In genomic region chr7:121035161-121035721, GRCm38 (mm10) we compare ENCODE assay signal across 8 mouse cellular contexts. TPM values are rescaled to one million over a fixed set of nuclear protein-coding genes. Genes with fewer than 3 reads are reported as not detected.
DNase-seq lines count a peak whose midpoint lies in the region; ATAC-seq and TF ChIP-seq lines count a peak whose summit lies in the region.

No protein-coding gene starts in this region.

- under 1% methylated on average over 24 of the region's 24 CpGs for WGBS in liver, adult 2 months
- under 1% methylated on average over 24 of the region's 24 CpGs for WGBS in embryonic facial prominence, embryonic 11.5 days
- 0% methylated on average over 20 of the region's 24 CpGs for WGBS in heart, embryonic 14.5 days
- WGBS in stomach, postnatal 0 days = 0% methylated on average over 21 of the region's 24 CpGs

- H3K4me2 ChIP-seq in embryonic facial prominence, embryonic 11.5 days (ENCODE audit: low read depth, low read length) = peak overlapping the region; percentile 60
- H3K4me2 ChIP-seq in heart, embryonic 14.5 days (ENCODE audit: low read length) = peak overlapping the region; percentile 74
- H3K4me2 ChIP-seq in stomach, postnatal 0 days (replicated peaks; ENCODE audit: low read depth) = peak overlapping the region; percentile 77

- ATAC-seq in Patski = peak; percentile 49
- peak; percentile 21 for ATAC-seq in embryonic facial prominence, embryonic 11.5 days (replicated peaks; ENCODE audit: insufficient number of reproducible peaks, low FRiP score, low TSS enrichment, low read depth)
- peak; percentile 22; the same call in 1 of the 2 replicates for ATAC-seq in heart, embryonic 14.5 days (ENCODE audit: insufficient number of reproducible peaks, insufficient read depth, low FRiP score, low read depth)
- ATAC-seq in megakaryocyte progenitor cell, adult 5-6 weeks (replicated peaks; ENCODE audit: poor library complexity) = peak; percentile 28
- peak; percentile 39 for ATAC-seq in stomach, postnatal 0 days (ENCODE audit: low FRiP score, low TSS enrichment)

- no peak for TF ChIP-seq EP300 in stomach, postnatal 0 days (optimal IDR thresholded peaks at IDR 0.05)

- H3K79me2 ChIP-seq in liver, adult 2 months (ENCODE audit: control insufficient read depth, insufficient read depth, low read length) = peaks cover 20% of the 10 kb centered on the region; the same call in 1 of the 2 replicates

- peak overlapping the region; percentile 97 for H3K9ac ChIP-seq in liver, adult 2 months (ENCODE audit: low read depth, low read length)
- peak overlapping the region; percentile 100 for H3K9ac ChIP-seq in embryonic facial prominence, embryonic 11.5 days (replicated peaks; ENCODE audit: low read length)
- peak overlapping the region; percentile 97 for H3K9ac ChIP-seq in heart, embryonic 14.5 days (ENCODE audit: low read length)
- peak overlapping the region; percentile 99 for H3K9ac ChIP-seq in stomach, postnatal 0 days (ENCODE audit: low read length)

- in situ Hi-C loops in Patski (cut with MboI; ENCODE audit: low pct_unique_long_range_greater_than_20kb) = loop anchor here (25.0 kb wide), 1 partner anchor 902 kb away; no protein-coding TSS in a partner anchor

- CTCF ChIA-PET in Patski (lab: Charles Lee) = interaction anchor here (1.4 kb wide), 1 partner anchor 10 kb away, joined by 3 read pairs; no protein-coding TSS in a partner anchor

- H3K4me1 ChIP-seq in liver, adult 2 months (ENCODE audit: control insufficient read depth, insufficient read depth, low read length) = peaks cover 10% of the 10 kb centered on the region
- no peaks in the 10 kb centered on the region for H3K4me1 ChIP-seq in embryonic facial prominence, embryonic 11.5 days (ENCODE audit: control insufficient read depth, insufficient read depth, low read length)
- H3K4me1 ChIP-seq in heart, embryonic 14.5 days (ENCODE audit: control insufficient read depth in 2 of 2, insufficient read depth in 2 of 2, low read length in 2 of 2) = peaks cover 2 to 19% of the 10 kb centered on the region in 2 experiments; a peak in 3 of 4 replicates
- peaks cover 6% of the 10 kb centered on the region for H3K4me1 ChIP-seq in stomach, postnatal 0 days (replicated peaks; ENCODE audit: control insufficient read depth, insufficient read depth)

- H3K9me3 ChIP-seq in embryonic facial prominence, embryonic 11.5 days (replicated peaks; ENCODE audit: control insufficient read depth, low read length) = no peaks in the 10 kb centered on the region
- no peaks in the 10 kb centered on the region for H3K9me3 ChIP-seq in heart, embryonic 14.5 days (ENCODE audit: control insufficient read depth, low read length)
- H3K9me3 ChIP-seq in stomach, postnatal 0 days (ENCODE audit: control insufficient read depth, low read length) = no peaks in the 10 kb centered on the region

- POLR2A ChIA-PET in Patski (lab: Charles Lee) = interaction anchor here (0.6 kb wide), 1 partner anchor 48 kb away, joined by 3 read pairs; no protein-coding TSS in a partner anchor

- TF ChIP-seq CTCF in liver, adult 2 months (IDR thresholded peaks at IDR 0.05; ENCODE audit: low read depth, low read length) = no peak
- no peak for TF ChIP-seq CTCF in Patski (IDR thresholded peaks at IDR 0.05)
- TF ChIP-seq CTCF in layer of hippocampus, adult 2 months (conservative IDR thresholded peaks at IDR 0.05) = no peak
- TF ChIP-seq CTCF in stomach, postnatal 0 days (IDR thresholded peaks at IDR 0.05; ENCODE audit: low read depth) = no peak

- 0 out of 2 replicates have a peak, but pooled peaks cover under 1% of the 10 kb centered on the region for H3K27me3 ChIP-seq in liver, adult 2 months (ENCODE audit: control insufficient read depth, insufficient read depth, low read length)
- H3K27me3 ChIP-seq in Patski = no peaks in the 10 kb centered on the region
- no peaks in the 10 kb centered on the region for H3K27me3 ChIP-seq in embryonic facial prominence, embryonic 11.5 days (ENCODE audit: control insufficient read depth, insufficient read depth, low read length)
- H3K27me3 ChIP-seq in heart, embryonic 14.5 days (ENCODE audit: control insufficient read depth, insufficient read depth, low read length) = peaks cover 20% of the 10 kb centered on the region
- H3K27me3 ChIP-seq in stomach, postnatal 0 days (ENCODE audit: control insufficient read depth, insufficient read depth, low read length) = no peaks in the 10 kb centered on the region

- H3K36me3 ChIP-seq in liver, adult 2 months (ENCODE audit: control insufficient read depth, insufficient read depth, low read length) = no peaks in the 10 kb centered on the region
- no peaks in the 10 kb centered on the region for H3K36me3 ChIP-seq in embryonic facial prominence, embryonic 11.5 days (replicated peaks; ENCODE audit: control insufficient read depth, insufficient read depth, low read depth, low read length)
- H3K36me3 ChIP-seq in heart, embryonic 14.5 days (ENCODE audit: control insufficient read depth, insufficient read depth, low read length) = no peaks in the 10 kb centered on the region
- no peaks in the 10 kb centered on the region for H3K36me3 ChIP-seq in stomach, postnatal 0 days (ENCODE audit: control insufficient read depth, insufficient read depth, low read length)

- H3K4me3 ChIP-seq in liver, adult 2 months (ENCODE audit: insufficient read depth, low read depth, low read length) = peak overlapping the region; percentile 96
- H3K4me3 ChIP-seq in embryonic facial prominence, embryonic 11.5 days (ENCODE audit: low read depth, low read length) = peak overlapping the region; percentile 98
- peak overlapping the region; percentile 81 to 100 for H3K4me3 ChIP-seq in heart, embryonic 14.5 days (ENCODE audit: control insufficient read depth in 1 of 2, insufficient read depth in 1 of 2, low read depth in 1 of 2, low read length in 2 of 2)
- peak overlapping the region; percentile 92 for H3K4me3 ChIP-seq in layer of hippocampus, adult 2 months
- peak overlapping the region; percentile 100 for H3K4me3 ChIP-seq in stomach, postnatal 0 days (ENCODE audit: low read depth, low read length)

- peak; percentile 80 for DNase-seq in liver, adult 2 months (ENCODE audit: extremely low read depth, low read depth, low spot score)
- DNase-seq in liver (no peak), Patski (ENCODE audit: low read depth, low spot score) (no peak)
- DNase-seq in embryonic facial prominence, embryonic 11.5 days (ENCODE audit: low spot score) = peak; percentile 53
- peak in 1 of 2 experiments; percentile 10 for DNase-seq in layer of hippocampus, adult 2 months (ENCODE audit: low spot score in 2 of 2)
- peak; percentile 45 for DNase-seq in stomach, postnatal 0 days (ENCODE audit: low spot score)

- TF ChIP-seq POLR2A in liver, adult 2 months (IDR thresholded peaks at IDR 0.05; ENCODE audit: extremely low read depth, insufficient read depth, low read length) = no peak

- peak overlapping the region; percentile 86 for H3K27ac ChIP-seq in liver, adult 2 months (replicated peaks; ENCODE audit: insufficient read depth, low read depth, low read length)
- peak overlapping the region; percentile 97 for H3K27ac ChIP-seq in embryonic facial prominence, embryonic 11.5 days (replicated peaks; ENCODE audit: low read depth, low read length)
- H3K27ac ChIP-seq in heart, embryonic 14.5 days (replicated peaks in 1 of 2; ENCODE audit: control insufficient read depth in 1 of 2, insufficient read depth in 1 of 2, low read depth in 2 of 2, low read length in 2 of 2) = peak overlapping the region; percentile 91 to 94
- peak overlapping the region; percentile 94 for H3K27ac ChIP-seq in layer of hippocampus, adult 2 months
- peak overlapping the region; percentile 97 for H3K27ac ChIP-seq in stomach, postnatal 0 days (replicated peaks)

RNA-seq across cellular contexts. Expression of gene Mettl9, which starts 1.0 kb away (rescaled TPM):
- 37.9 and 41.4 TPM in 2 replicates for total RNA-seq in liver, adult 2 months (2014; rRNA removed)
- polyA plus RNA-seq in liver, adult 2 months (2012; rRNA removed) = 13.8 and 18.8 TPM in 2 replicates
- polyA plus RNA-seq in Patski (2021) = 145 TPM
- polyA plus RNA-seq in embryonic facial prominence, embryonic 11.5 days (2014; fragmentation: Nextera tagmentation; extraction: Ambion mirVana) = 272 and 293 TPM in 2 replicates
- 113 TPM in 2 replicates for polyA plus RNA-seq in heart, embryonic 14.5 days (2014; fragmentation: Nextera tagmentation; extraction: Ambion mirVana)
- total RNA-seq in layer of hippocampus, adult 2 months (2021) = 10 to 100 TPM; 77.3 to 82.7 TPM
- 96.6 and 111 TPM in 2 replicates for total RNA-seq in megakaryocyte progenitor cell, adult 5-6 weeks (2015)
- 86.0 and 86.6 TPM in 2 replicates for total RNA-seq in megakaryocyte progenitor cell, adult 5-6 weeks (2017)
- polyA plus RNA-seq in stomach, postnatal 0 days (2015; fragmentation: Nextera tagmentation; extraction: Ambion mirVana) = 82.1 and 85.2 TPM in 2 replicates

RNA-seq across cellular contexts. Expression of gene Igsf6, which starts 39.1 kb away (rescaled TPM):
- total RNA-seq in liver, adult 2 months (2014; rRNA removed) = 3.2 and 4.0 TPM in 2 replicates
- polyA plus RNA-seq in liver, adult 2 months (2012; rRNA removed) = 0.41 and 0.82 TPM in 2 replicates
- polyA plus RNA-seq in Patski (2021) = 0.17 TPM
- polyA plus RNA-seq in embryonic facial prominence, embryonic 11.5 days (2014; fragmentation: Nextera tagmentation; extraction: Ambion mirVana) = 0.70 and 0.91 TPM in 2 replicates
- polyA plus RNA-seq in heart, embryonic 14.5 days (2014; fragmentation: Nextera tagmentation; extraction: Ambion mirVana) = 1.4 and 1.5 TPM in 2 replicates
- under 1 TPM; 0.22 to 0.54 TPM for total RNA-seq in layer of hippocampus, adult 2 months (2021)
- 415 and 476 TPM in 2 replicates for total RNA-seq in megakaryocyte progenitor cell, adult 5-6 weeks (2015)
- 342 and 360 TPM in 2 replicates for total RNA-seq in megakaryocyte progenitor cell, adult 5-6 weeks (2017)
- 1.8 TPM in 2 replicates for polyA plus RNA-seq in stomach, postnatal 0 days (2015; fragmentation: Nextera tagmentation; extraction: Ambion mirVana)

RNA-seq across cellular contexts. Expression of gene Otoa, which starts 46.2 kb away (rescaled TPM):
- 0.09 TPM in 1 of 2 replicates, not detected in the other for total RNA-seq in liver, adult 2 months (2014; rRNA removed)
- 0.02 TPM in 1 of 2 replicates, not detected in the other for polyA plus RNA-seq in liver, adult 2 months (2012; rRNA removed)
- 0.09 TPM for polyA plus RNA-seq in Patski (2021)
- not detected in 2 replicates for polyA plus RNA-seq in embryonic facial prominence, embryonic 11.5 days (2014; fragmentation: Nextera tagmentation; extraction: Ambion mirVana)
- 0.09 and 0.22 TPM in 2 replicates for polyA plus RNA-seq in heart, embryonic 14.5 days (2014; fragmentation: Nextera tagmentation; extraction: Ambion mirVana)
- under 1 TPM; 0.54 TPM for total RNA-seq in layer of hippocampus, adult 2 months (2021)
- total RNA-seq in megakaryocyte progenitor cell, adult 5-6 weeks (2015) = 0.05 and 0.07 TPM in 2 replicates
- 0.12 and 0.20 TPM in 2 replicates for total RNA-seq in megakaryocyte progenitor cell, adult 5-6 weeks (2017)
- polyA plus RNA-seq in stomach, postnatal 0 days (2015; fragmentation: Nextera tagmentation; extraction: Ambion mirVana) = 0.05 and 0.11 TPM in 2 replicates

RNA-seq across cellular contexts. Expression of gene Mfsd13b, which starts 52.9 kb away (rescaled TPM):
- total RNA-seq in liver, adult 2 months (2014; rRNA removed) = not detected in 2 replicates
- not detected in 2 replicates for polyA plus RNA-seq in liver, adult 2 months (2012; rRNA removed)
- 0.09 TPM for polyA plus RNA-seq in Patski (2021)
- polyA plus RNA-seq in embryonic facial prominence, embryonic 11.5 days (2014; fragmentation: Nextera tagmentation; extraction: Ambion mirVana) = not detected in 2 replicates
- polyA plus RNA-seq in heart, embryonic 14.5 days (2014; fragmentation: Nextera tagmentation; extraction: Ambion mirVana) = 0.22 TPM in 1 of 2 replicates, not detected in the other
- 1 to 10 TPM; 1.2 to 1.8 TPM for total RNA-seq in layer of hippocampus, adult 2 months (2021)
- not detected in 2 replicates for total RNA-seq in megakaryocyte progenitor cell, adult 5-6 weeks (2015)
- 0.20 TPM in 1 of 2 replicates, not detected in the other for total RNA-seq in megakaryocyte progenitor cell, adult 5-6 weeks (2017)
- polyA plus RNA-seq in stomach, postnatal 0 days (2015; fragmentation: Nextera tagmentation; extraction: Ambion mirVana) = 0.19 and 0.34 TPM in 2 replicates

RNA-seq across cellular contexts. Expression of gene Cdr2, which starts 53.1 kb away (rescaled TPM):
- total RNA-seq in liver, adult 2 months (2014; rRNA removed) = 0.74 and 0.87 TPM in 2 replicates
- polyA plus RNA-seq in liver, adult 2 months (2012; rRNA removed) = 0.45 and 0.49 TPM in 2 replicates
- 39.9 TPM for polyA plus RNA-seq in Patski (2021)
- 12.7 and 14.7 TPM in 2 replicates for polyA plus RNA-seq in embryonic facial prominence, embryonic 11.5 days (2014; fragmentation: Nextera tagmentation; extraction: Ambion mirVana)
- 12.8 and 13.8 TPM in 2 replicates for polyA plus RNA-seq in heart, embryonic 14.5 days (2014; fragmentation: Nextera tagmentation; extraction: Ambion mirVana)
- total RNA-seq in layer of hippocampus, adult 2 months (2021) = 1 to 10 TPM; 3.6 to 4.4 TPM
- 2.9 and 4.3 TPM in 2 replicates for total RNA-seq in megakaryocyte progenitor cell, adult 5-6 weeks (2015)
- total RNA-seq in megakaryocyte progenitor cell, adult 5-6 weeks (2017) = 4.7 and 7.1 TPM in 2 replicates
- polyA plus RNA-seq in stomach, postnatal 0 days (2015; fragmentation: Nextera tagmentation; extraction: Ambion mirVana) = 5.0 and 5.6 TPM in 2 replicates

Comparison
In these comparisons a context has a peak if more than half of its experiments do, and no peak if none do; other contexts are left out.
1. DNase-seq: peak in liver, adult 2 months (single experiment), embryonic facial prominence, embryonic 11.5 days (single experiment) and stomach, postnatal 0 days (single experiment); none in liver (single experiment) and Patski (single experiment).
2. Peak in every context shown above with its lines, with median percentiles within 50 percentile points of each other: H3K27ac ChIP-seq, H3K4me3 ChIP-seq, H3K9ac ChIP-seq, ATAC-seq and H3K4me2 ChIP-seq.